Mouse (Mus musculus) embryonic facial prominence, embryonic 12.5 days (tissue): ENCODE measurements around the gene Aicda. TPM values are rescaled to one million over a fixed set of nuclear protein-coding genes. Genes with fewer than 3 reads are reported as not detected.
"Not testable (repeated sequence)": the region's sequence is repeated elsewhere in the genome, so short reads cannot be mapped to it uniquely, and the experiment has no call there.

ENCODE experiments used
- ATAC-seq: fragments of 200-750 bp; cut with Nextera tagmentation; 2 replicates; pipeline ENCODE4 v1.8.0; 2017; ENCODE audit not compliant: insufficient number of reproducible peaks, insufficient read depth, low FRiP score, low TSS enrichment
- H3K27ac ChIP-seq: fragments of 300-500 bp; sonication (generic); 2 replicates; pipeline ENCODE4 v1.5.1; 2016; ENCODE audit warnings: mild to moderate bottlenecking
- H3K27me3 ChIP-seq: fragments of 300-500 bp; sonication (generic); 2 replicates; pipeline ENCODE4 v1.6.1; 2016; ENCODE audit warnings: mild to moderate bottlenecking, moderate library complexity
- H3K36me3 ChIP-seq: fragments of 300-500 bp; sonication (generic); 2 replicates; pipeline ENCODE4 v1.6.1; 2016; ENCODE audit warnings: mild to moderate bottlenecking
- H3K4me1 ChIP-seq: fragments of 300-500 bp; sonication (generic); 2 replicates; pipeline ENCODE4 v1.6.1; 2016
- H3K4me2 ChIP-seq: fragments of 300-500 bp; sonication (generic); replicated peaks from 2 replicates; pipeline ENCODE4 v1.6.1; 2016; ENCODE audit warnings: mild to moderate bottlenecking, moderate library complexity
- H3K4me3 ChIP-seq: fragments of 300-500 bp; sonication (generic); 2 replicates; pipeline ENCODE4 v1.5.1; 2016; ENCODE audit warnings: mild to moderate bottlenecking
- H3K9ac ChIP-seq: fragments of 300-500 bp; sonication (generic); 2 replicates; pipeline ENCODE4 v1.6.1; 2016; ENCODE audit warnings: mild to moderate bottlenecking, moderate library complexity
- H3K9me3 ChIP-seq: fragments of 300-500 bp; sonication (generic); 2 replicates; pipeline ENCODE4 v1.6.1; 2016; ENCODE audit warnings: mild to moderate bottlenecking, moderate library complexity
- WGBS: fragments of 180-500 bp; shearing (Covaris S2); methylation state at CpG from one replicate; pipeline ENCODE4 v1.1.7; 2016; 5-methylcytosine and 5-hydroxymethylcytosine counted together
- polyA plus RNA-seq: library from polyadenylated mRNA; unstranded; fragments of >200 nt; fragmentation: Nextera tagmentation; extraction: Ambion mirVana; gene quantifications from 2 replicates; pipeline ENCODE4 v1.2.1, GENCODE M21; 2016

Gene Aicda
- not detected in 2 replicates for polyA plus RNA-seq

DNA sequence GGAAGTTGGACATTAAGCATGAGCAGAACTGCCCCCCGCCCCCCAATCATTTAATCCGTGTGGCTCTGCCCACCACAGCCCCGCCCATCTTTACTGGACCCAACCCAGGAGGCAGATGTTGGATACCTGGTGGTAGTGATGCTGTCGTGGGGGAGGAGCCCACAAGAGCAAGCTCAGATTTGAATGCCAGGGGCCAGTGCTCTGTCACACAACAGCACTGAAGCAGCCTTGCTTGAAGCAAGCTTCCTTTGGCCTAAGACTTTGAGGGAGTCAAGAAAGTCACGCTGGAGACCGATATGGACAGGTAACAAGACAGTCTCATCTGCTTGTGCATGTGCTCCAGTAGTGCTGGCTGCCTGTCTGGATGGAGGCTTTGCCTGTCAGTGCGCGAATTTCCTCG, at the start of gene Aicda:
Gene Aicda (plus strand): TSS at position 196 of the 400 bp plus-strand sequence.
- H3K27ac ChIP-seq, result no peak within 1 kb of the TSS
- no peak within 1 kb of the TSS for H3K4me2 ChIP-seq
- H3K4me3 ChIP-seq, result no peak within 1 kb of the TSS
- ATAC-seq, result no peak
- H3K27me3 ChIP-seq, result no peaks in the 10 kb centered on the region
- WGBS, result 56% methylated on average over 9 of the region's 9 CpGs
- no peaks in the 10 kb centered on the region; the same call in 1 of the 2 replicates for H3K4me1 ChIP-seq
- no peak within 1 kb of the TSS for H3K9ac ChIP-seq
- no peaks in the 10 kb centered on the region for H3K36me3 ChIP-seq
- no peaks in the 10 kb centered on the region for H3K9me3 ChIP-seq

DNA sequence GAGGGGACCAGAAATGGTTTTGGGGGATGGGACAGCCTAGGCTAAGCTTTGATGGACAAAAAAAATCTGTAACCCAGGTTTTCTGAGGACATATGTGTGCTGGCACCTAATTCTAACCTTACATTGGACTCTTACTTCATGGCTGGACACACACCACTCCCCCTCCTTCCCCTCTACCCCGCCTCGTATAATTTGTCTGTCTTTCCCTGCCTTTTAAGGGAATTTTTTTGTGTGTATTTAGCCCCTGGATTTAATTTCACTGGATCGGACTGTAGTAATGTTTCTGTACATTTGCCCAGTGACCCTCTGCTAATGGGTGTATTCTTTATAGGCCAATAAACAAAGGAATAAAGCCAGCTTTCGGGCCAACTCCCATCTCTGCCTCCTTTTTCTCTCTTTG, 48.6 kb upstream of the Aicda start:
- Histone ChIP-seq H3K36me3 (no peaks in the 10 kb centered on the region), H3K9me3 (no peaks in the 10 kb centered on the region), H3K27ac (no peak overlapping the region), H3K9ac (no peak overlapping the region), H3K4me1 (0 out of 2 replicates have a peak, but pooled peaks cover 5% of the 10 kb centered on the region), H3K4me2 (no peak overlapping the region), H3K27me3 (no peaks in the 10 kb centered on the region), H3K4me3 (no peak overlapping the region)
- ATAC-seq, result no peak
- WGBS, result 51% methylated on average over 4 of the region's 4 CpGs

DNA sequence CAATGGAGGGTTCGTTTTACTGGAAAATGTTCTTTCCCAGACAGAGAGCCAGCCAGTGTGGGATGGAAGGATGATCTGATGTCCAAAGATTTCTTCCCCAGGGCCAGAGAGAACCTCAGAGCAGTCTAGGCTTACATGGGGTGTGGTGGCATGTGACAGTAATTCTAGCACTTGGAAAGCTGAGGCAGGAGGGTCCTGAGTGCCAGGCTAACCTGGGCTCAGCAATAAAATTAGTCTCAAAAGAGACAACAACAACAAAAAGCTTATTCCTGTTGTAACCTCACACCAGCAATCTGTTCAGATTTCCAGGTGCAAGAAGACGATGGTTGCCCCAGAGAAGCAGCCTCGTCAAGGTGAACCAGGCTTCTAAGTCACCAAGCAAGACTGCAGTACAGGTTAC, 48.1 kb upstream of the Aicda start, which contains the start of gene Mfap5:
Gene Mfap5 (plus strand): TSS at position 301 of the 400 bp plus-strand sequence.
- 0 out of 2 replicates have a peak, but pooled peaks cover 5% of the 10 kb centered on the region for H3K4me1 ChIP-seq
- ATAC-seq, result no peak
- no peak within 1 kb of the TSS for H3K9ac ChIP-seq
- no peaks in the 10 kb centered on the region for H3K36me3 ChIP-seq
- no peaks in the 10 kb centered on the region for H3K27me3 ChIP-seq
- no peak within 1 kb of the TSS for H3K27ac ChIP-seq
- 89% methylated on average over 3 of the region's 3 CpGs for WGBS
- no peaks in the 10 kb centered on the region for H3K9me3 ChIP-seq
- H3K4me2 ChIP-seq, result no peak within 1 kb of the TSS
- no peak within 1 kb of the TSS for H3K4me3 ChIP-seq

DNA sequence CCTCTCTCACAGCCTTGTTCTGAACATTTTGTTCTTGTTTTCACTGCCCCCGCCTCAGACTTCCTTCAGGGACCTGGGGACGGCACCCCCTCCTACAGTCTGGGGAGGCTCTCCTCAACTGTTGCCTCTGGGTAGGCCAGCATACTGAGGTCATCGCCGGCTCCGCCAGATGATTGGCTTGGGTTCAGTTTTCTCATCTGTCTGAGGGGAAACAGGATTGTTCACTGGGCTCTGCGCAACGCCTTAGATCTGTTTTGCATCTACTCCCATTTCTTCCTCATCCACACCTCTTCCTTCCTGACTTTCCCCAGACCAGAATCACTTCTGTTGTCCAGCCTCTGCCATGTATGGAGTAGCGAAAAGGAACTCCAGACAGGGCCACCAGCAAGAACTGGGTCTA, 45.1 kb upstream of the Aicda start:
- Histone ChIP-seq H3K27me3 (no peaks in the 10 kb centered on the region), H3K36me3 (no peaks in the 10 kb centered on the region), H3K9ac (no peak overlapping the region), H3K27ac (no peak overlapping the region), H3K4me3 (no peak overlapping the region), H3K9me3 (no peaks in the 10 kb centered on the region), H3K4me1 (peaks cover 5% of the 10 kb centered on the region; the same call in 1 of the 2 replicates), H3K4me2 (no peak overlapping the region)
- ATAC-seq, result 0 out of 2 replicates have a peak, but pooled peaks have one; percentile 67
- 68% methylated on average over 8 of the region's 8 CpGs for WGBS

DNA sequence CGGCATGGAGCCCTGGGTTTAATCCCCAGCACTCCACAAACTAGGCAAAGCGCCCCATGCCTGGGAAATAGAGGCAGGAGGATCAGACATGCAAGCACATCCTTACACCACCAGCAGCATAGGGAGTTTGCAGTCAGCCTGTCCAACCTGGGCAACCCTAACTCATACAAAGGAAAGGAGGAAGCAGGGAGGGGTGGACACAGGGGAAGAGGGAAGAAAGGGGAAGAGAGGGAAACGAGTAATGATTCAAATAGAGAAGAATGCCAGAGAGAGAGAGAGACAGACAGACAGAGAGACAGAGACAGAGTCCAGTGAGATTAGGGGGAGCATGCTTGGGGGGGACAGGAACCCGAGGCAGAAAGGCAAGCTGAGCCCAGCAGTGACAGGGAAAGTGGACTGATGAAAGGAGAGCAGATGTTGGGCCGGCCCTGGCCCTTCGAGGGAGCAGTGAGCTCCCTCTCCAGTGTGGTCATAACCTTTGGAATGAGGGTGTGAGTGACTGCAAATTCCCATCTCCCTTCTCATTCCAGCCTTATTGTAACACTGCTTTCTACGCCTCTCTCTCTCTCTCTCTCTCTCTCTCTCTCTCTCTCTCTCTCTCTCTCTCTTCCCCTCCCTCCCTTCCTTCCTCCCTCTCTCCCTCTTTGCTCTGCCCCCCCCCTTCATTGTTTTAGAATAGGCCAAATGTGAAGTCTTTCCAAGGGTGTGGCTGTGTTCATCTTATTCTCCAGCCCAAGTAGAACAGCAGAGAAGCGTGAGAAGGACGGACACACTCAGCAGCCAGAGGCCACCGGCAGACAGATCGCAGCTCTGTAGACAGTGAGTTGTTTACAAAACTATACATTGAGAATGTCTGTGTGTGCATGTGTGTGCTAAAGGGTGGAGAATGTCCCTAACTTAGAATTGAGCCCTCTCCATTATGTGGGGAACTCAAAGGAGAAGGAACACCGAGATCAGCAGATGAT, 40.4 kb upstream of the Aicda start:
- ATAC-seq, result no peak
- 63% methylated on average over 11 of the region's 12 CpGs for WGBS

DNA sequence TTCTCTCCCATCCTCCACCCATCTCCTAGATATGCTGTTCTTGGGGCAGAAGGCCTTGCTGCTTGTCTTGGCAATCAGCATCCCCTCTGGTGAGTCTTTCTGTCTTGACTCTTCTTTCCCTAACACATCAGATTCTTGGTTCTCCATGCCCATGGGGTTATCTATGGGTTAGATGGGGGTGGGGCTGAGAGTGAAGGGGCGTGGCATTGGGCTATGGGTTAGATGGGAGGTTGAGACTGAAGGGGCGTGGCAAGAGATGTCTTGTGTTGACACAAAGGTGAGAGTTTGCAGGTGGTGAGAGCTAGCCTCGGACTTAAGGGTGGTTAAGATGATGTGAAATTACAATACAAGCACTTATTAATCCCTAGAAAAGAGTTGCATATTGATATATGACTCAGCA, 39.3 kb upstream of the Aicda start:
- Histone ChIP-seq H3K4me3 (no peak overlapping the region), H3K27me3 (no peaks in the 10 kb centered on the region), H3K36me3 (no peaks in the 10 kb centered on the region), H3K27ac (no peak overlapping the region), H3K4me2 (no peak overlapping the region), H3K4me1 (no peaks in the 10 kb centered on the region; the same call in 1 of the 2 replicates), H3K9ac (no peak overlapping the region), H3K9me3 (no peaks in the 10 kb centered on the region)
- 70% methylated on average over 3 of the region's 3 CpGs for WGBS
- ATAC-seq, result no peak

More for the DNA sequence above, 40.4 kb upstream of the Aicda start:
- Histone ChIP-seq H3K4me3 (no peak overlapping the region), H3K4me1 (peaks cover 5% of the 10 kb centered on the region; the same call in 1 of the 2 replicates), H3K27ac (no peak overlapping the region), H3K9me3 (no peaks in the 10 kb centered on the region), H3K36me3 (no peaks in the 10 kb centered on the region), H3K9ac (no peak overlapping the region), H3K27me3 (no peaks in the 10 kb centered on the region), H3K4me2 (no peak overlapping the region)

DNA sequence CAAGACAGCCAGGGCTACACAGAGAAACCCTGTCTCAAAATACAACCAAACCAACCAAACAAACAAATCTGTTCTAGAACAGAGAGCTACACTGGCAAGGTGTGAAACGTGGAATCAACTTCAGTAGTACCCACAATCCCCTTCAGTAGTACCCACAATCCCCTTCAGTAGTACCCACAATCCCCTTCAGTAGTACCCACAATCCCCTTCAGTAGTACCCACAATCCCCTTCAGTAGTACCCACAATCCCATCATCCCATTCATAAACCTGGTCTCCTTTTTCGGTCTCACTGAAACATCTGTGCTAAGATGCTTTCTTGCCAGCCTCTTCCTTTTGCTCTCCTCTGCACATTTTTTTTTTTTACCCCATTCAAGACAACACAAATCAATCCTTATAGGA, 37.8 kb upstream of the Aicda start:
- not testable (repeated sequence) for H3K9me3 ChIP-seq, H3K4me3 ChIP-seq, H3K4me1 ChIP-seq, H3K36me3 ChIP-seq, H3K9ac ChIP-seq, H3K27ac ChIP-seq, H3K4me2 ChIP-seq, ATAC-seq, H3K27me3 ChIP-seq
- 93% methylated on average over 2 of the region's 2 CpGs for WGBS

DNA sequence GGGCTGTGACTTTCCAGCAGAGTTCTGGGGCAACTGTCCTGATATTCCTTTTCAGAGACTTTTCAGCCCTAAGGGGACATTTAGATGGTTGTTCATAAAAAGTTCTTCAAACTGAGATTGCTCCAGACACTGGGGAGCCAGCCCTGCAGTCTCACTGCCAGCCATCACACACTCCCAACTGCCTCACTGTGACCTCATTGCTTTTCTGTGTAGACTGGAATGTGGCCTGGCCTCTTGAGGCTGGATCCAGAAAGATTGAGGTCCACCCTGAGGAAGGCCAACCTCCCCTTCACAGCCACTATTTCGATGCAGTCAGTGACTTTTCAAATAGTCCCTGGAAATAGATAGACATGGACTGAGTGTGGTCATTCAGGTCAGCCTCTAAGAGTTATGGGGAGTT, 35.9 kb upstream of the Aicda start:
- WGBS, result 81% methylated on average over 1 of the region's 1 CpGs
- Histone ChIP-seq H3K9ac (no peak overlapping the region), H3K36me3 (no peaks in the 10 kb centered on the region), H3K4me2 (no peak overlapping the region), H3K4me3 (no peak overlapping the region), H3K4me1 (no peaks in the 10 kb centered on the region; the same call in 1 of the 2 replicates), H3K27me3 (no peaks in the 10 kb centered on the region), H3K9me3 (no peaks in the 10 kb centered on the region), H3K27ac (no peak overlapping the region)
- ATAC-seq, result no peak

DNA sequence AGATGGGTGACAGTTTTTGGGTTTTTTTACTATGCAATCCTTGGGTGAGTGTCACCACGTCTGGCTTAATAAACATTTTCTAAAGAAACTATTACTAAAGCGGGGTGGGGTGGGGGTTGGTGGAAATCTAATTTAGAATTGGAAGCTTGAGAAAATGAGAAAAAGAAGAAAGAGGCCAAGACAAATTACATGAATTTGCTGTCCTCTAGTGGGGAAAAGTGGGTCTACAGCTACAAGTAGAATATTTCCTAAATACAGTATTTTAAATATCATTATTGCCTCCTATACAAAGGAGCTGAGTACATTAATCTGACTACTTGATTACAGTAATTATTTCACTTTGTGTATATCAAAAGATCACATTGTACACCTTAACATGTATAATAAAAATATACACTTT, 34.2 kb upstream of the Aicda start:
- H3K27ac ChIP-seq, result no peak overlapping the region
- H3K9me3 ChIP-seq, result no peaks in the 10 kb centered on the region
- H3K36me3 ChIP-seq, result no peaks in the 10 kb centered on the region
- H3K4me3 ChIP-seq, result no peak overlapping the region
- 35% methylated on average over 2 of the region's 2 CpGs for WGBS
- H3K27me3 ChIP-seq, result no peaks in the 10 kb centered on the region
- H3K4me1 ChIP-seq, result no peaks in the 10 kb centered on the region
- no peak overlapping the region for H3K9ac ChIP-seq
- no peak for ATAC-seq
- no peak overlapping the region for H3K4me2 ChIP-seq

DNA sequence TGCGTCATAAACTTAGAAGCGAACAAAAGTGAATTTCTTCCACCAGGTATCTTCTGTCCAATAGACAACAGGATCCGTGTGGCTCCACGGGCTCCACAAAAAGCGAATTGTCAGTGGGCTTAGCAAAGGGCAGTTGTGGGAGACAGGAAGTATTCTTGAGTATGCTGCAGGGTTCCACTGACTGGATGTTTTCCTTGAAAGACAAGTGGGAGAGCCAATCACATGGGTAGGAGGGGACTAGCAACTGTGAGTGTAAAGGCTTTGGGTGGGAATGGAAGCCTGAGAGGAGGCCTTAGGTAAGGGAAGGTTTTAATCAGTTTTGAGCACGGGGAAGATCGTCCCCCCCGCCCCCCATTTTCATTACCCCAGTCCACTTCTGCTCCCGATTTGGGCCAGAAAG, 31.0 kb upstream of the Aicda start:
- no peak for ATAC-seq
- 64% methylated on average over 9 of the region's 9 CpGs for WGBS
- no peak overlapping the region for H3K27ac ChIP-seq

DNA sequence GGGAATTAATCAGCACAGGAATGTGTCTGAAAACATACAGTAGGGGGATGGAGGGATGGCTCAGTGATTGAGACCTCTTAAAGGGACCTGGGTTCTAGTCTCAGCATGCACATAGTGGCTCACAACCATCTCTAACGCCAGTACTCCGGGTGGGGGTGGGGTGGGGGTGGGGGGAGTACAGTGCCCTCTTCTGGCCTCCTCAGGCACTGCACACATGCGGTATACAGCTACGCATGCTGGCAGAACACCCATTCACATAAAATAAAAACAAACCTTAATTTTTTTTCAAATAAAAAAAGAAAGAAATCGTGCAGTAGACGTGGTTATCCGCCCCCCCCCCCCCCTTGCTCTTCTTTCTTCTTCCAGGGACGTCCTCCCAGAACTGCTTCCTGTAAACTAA, 30.3 kb upstream of the Aicda start:
- Histone ChIP-seq H3K27me3 (no peaks in the 10 kb centered on the region), H3K4me3 (no peak overlapping the region), H3K4me1 (no peaks in the 10 kb centered on the region), H3K27ac (no peak overlapping the region), H3K4me2 (no peak overlapping the region), H3K9me3 (no peaks in the 10 kb centered on the region), H3K36me3 (no peaks in the 10 kb centered on the region), H3K9ac (no peak overlapping the region)
- WGBS, result 90% methylated on average over 8 of the region's 8 CpGs
- ATAC-seq, result no peak

More for the DNA sequence above, 31.0 kb upstream of the Aicda start:
- H3K4me2 ChIP-seq, result no peak overlapping the region
- no peak overlapping the region for H3K9ac ChIP-seq
- no peaks in the 10 kb centered on the region for H3K36me3 ChIP-seq
- H3K4me1 ChIP-seq, result no peaks in the 10 kb centered on the region
- no peak overlapping the region for H3K4me3 ChIP-seq
- no peaks in the 10 kb centered on the region for H3K27me3 ChIP-seq
- no peaks in the 10 kb centered on the region for H3K9me3 ChIP-seq

DNA sequence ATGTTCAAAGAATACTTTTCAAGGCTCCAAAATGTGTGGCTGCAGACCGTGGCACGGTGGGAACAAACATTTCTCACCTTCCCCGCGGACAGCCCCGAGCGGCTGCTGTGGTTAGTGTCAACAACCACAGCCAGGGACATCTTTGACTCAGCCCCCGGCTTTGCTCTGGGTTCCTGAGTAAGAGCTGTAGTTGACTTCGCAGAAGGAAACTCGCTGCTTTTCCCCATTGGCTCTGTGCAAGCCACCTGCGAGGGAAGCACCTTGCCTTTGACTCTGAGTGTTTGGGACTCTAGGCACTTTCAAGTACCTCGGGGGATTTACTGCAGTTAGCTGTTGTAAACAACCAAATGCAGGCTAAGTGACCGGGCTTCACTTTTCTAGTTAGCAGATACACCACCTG, 26.0 kb upstream of the Aicda start:
- Histone ChIP-seq H3K27ac (no peak overlapping the region), H3K4me1 (no peaks in the 10 kb centered on the region), H3K4me3 (no peak overlapping the region), H3K4me2 (no peak overlapping the region), H3K9ac (no peak overlapping the region), H3K27me3 (no peaks in the 10 kb centered on the region), H3K9me3 (no peaks in the 10 kb centered on the region), H3K36me3 (no peaks in the 10 kb centered on the region)
- WGBS, result 65% methylated on average over 12 of the region's 12 CpGs
- no peak for ATAC-seq
